Comparison of ENCODE assay signal across 8 mouse cellular contexts in the genomic region with DNA sequence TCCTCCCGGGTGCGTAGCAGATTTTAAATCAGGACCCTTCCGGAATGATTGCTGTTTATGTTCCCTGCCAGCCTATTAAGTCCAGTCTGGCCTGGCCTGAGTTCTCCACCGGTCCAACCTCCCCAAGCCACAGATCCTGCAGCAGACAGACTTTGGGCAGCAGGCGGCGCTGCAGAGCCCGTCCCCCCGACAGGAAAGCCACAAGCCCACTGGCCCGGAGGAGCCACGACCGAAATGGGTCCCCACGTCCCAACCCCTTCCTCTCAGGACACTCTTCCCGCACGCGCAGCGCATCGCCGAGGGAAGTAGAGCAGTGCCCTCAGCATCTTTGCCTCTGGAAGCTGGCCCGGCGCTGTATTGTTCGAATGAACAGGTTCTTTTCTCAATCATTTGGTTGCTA. TPM values are rescaled to one million over a fixed set of nuclear protein-coding genes. Genes with fewer than 3 reads are reported as not detected.
DNase-seq lines count a peak whose midpoint lies in the region; ATAC-seq and TF ChIP-seq lines count a peak whose summit lies in the region.

No protein-coding gene starts in this region.

- no peak overlapping the region for H3K9ac ChIP-seq in ES-Bruce4 (ENCODE audit: low read depth, poor library complexity, severe bottlenecking)
- peak overlapping the region; percentile 61 for H3K9ac ChIP-seq in forebrain, embryonic 15.5 days (replicated peaks)

- TF ChIP-seq EP300 in ES-Bruce4 (IDR thresholded peaks at IDR 0.05; ENCODE audit: insufficient read depth, low read depth, low read length): no peak

- no peak overlapping the region for H3K27ac ChIP-seq in ES-Bruce4 (ENCODE audit: insufficient read depth, low read length)
- H3K27ac ChIP-seq in forebrain, embryonic 15.5 days (replicated peaks): no peak overlapping the region

- no peaks in the 10 kb centered on the region for H3K4me1 ChIP-seq in ES-Bruce4 (ENCODE audit: control insufficient read depth, insufficient read depth, low read length)
- H3K4me1 ChIP-seq in forebrain, embryonic 15.5 days: peaks cover 11% of the 10 kb centered on the region

- peaks cover 11% of the 10 kb centered on the region; the same call in 1 of the 2 replicates for H3K27me3 ChIP-seq in ES-Bruce4 (ENCODE audit: control insufficient read depth, insufficient read depth, low read length, poor library complexity, severe bottlenecking)
- H3K27me3 ChIP-seq in forebrain, embryonic 15.5 days: no peaks in the 10 kb centered on the region

- no peaks in the 10 kb centered on the region for H3K36me3 ChIP-seq in ES-Bruce4 (ENCODE audit: control insufficient read depth, insufficient read depth, low read length, poor library complexity, severe bottlenecking)
- H3K36me3 ChIP-seq in forebrain, embryonic 15.5 days: no peaks in the 10 kb centered on the region

- peak overlapping the region; percentile 85 for H3K4me2 ChIP-seq in forebrain, embryonic 15.5 days (replicated peaks)

- TF ChIP-seq CTCF in ES-Bruce4 (IDR thresholded peaks at IDR 0.05; ENCODE audit: low read depth, low read length): peak; percentile 84

- peak; percentile 37 for DNase-seq in heart, postnatal 25 days (ENCODE audit: low spot score)
- peak; percentile 85 to 89 for DNase-seq in kidney, postnatal 4 days
- DNase-seq in lung, adult 18-20 months: peak; percentile 24 to 42
- peak; percentile 61 for DNase-seq in ovary, postnatal 14 days (ENCODE audit: low spot score)
- DNase-seq in thymus, postnatal 0 days (ENCODE audit: low spot score): peak; percentile 66

- no peaks in the 10 kb centered on the region; the same call in 1 of the 2 replicates for H3K9me3 ChIP-seq in ES-Bruce4 (replicated peaks; ENCODE audit: control insufficient read depth, insufficient read depth, low read length, poor library complexity, severe bottlenecking)
- H3K9me3 ChIP-seq in forebrain, embryonic 15.5 days: no peaks in the 10 kb centered on the region

- intact Hi-C loops in heart, postnatal 25 days (cut with DNase I): loop anchor here (5.0 kb wide), 2 partner anchors 133 to 148 kb away; no protein-coding TSS in a partner anchor

- peak; percentile 43 for ATAC-seq in cerebellum, adult (ENCODE audit: insufficient number of reproducible peaks, low FRiP score, low TSS enrichment)
- ATAC-seq in forebrain, embryonic 15.5 days (replicated peaks): peak; percentile 68

- H3K4me3 ChIP-seq in ES-Bruce4 (ENCODE audit: low read depth, low read length): peak overlapping the region; percentile 61
- peak overlapping the region; percentile 84 for H3K4me3 ChIP-seq in forebrain, embryonic 15.5 days

- no peak for TF ChIP-seq POLR2A in ES-Bruce4 (IDR thresholded peaks at IDR 0.05; ENCODE audit: insufficient read depth, low read length)

- WGBS in forebrain, embryonic 15.5 days: 3% methylated on average over 21 of the region's 21 CpGs

RNA-seq across cellular contexts. Expression of a gene that starts 1.1 kb away (rescaled TPM):
- not detected in 2 replicates for polyA plus RNA-seq in ES-Bruce4 (2011; ENCODE audit: insufficient read depth, insufficient read length, low read depth, missing spikeins)
- polyA plus RNA-seq in forebrain, embryonic 15.5 days (2015; fragmentation: Nextera tagmentation; extraction: Ambion mirVana): 4.0 and 5.5 TPM in 2 replicates
- total RNA-seq in heart, postnatal 25 days (2021): 1 to 10 TPM; 7.2 to 7.4 TPM
- 0.19 and 0.73 TPM in 2 replicates for polyA plus RNA-seq in thymus, postnatal 0 days (2015; fragmentation: Nextera tagmentation; extraction: Ambion mirVana)

Comparison
In these comparisons a context has a peak if more than half of its experiments do, and no peak if none do; other contexts are left out.
1. DNase-seq: peak in every context shown above with its lines; median percentile 87 in kidney, postnatal 4 days; 66 in thymus, postnatal 0 days; 61 in ovary, postnatal 14 days; 37 in heart, postnatal 25 days; 33 in lung, adult 18-20 months.